Mouse (Mus musculus): Measurements from ENCODE around the gene Troap.

DNA sequence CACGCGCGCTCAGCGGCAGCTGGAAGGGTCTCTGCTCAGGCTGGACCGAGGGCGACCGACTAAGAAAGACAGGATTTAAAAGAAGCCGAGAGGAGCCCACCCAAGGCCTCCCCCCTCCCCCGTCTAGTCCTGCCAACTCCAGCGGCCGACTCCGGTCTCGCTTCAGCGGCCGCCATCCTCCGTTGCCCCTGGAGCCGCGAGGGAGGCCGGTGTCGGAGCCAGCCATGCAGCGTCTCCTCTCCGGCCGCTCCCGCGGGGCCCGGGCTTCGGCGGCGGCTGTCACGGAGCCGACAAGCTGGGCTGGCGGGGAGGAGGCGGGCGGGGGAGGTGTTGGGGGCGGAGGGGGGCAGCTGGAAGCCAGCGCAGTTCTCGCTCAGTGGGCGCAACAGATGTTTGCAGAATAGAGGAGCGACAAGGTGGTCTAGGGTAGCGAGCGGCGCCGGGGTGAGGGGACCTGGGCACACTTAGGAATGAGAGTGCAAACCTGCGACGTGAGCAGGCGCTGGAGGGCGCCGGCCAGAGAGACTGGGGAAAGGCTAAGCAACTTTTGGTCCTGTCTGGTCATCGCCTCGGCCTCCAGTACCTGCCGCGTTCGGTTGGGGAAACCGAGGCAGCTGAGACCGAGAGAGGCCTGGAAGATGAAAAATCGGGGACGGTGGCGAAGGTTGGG lies 22.6 kb downstream of the Troap start:
- TF ChIP-seq HCFC1 (IDR thresholded peaks at IDR 0.05; ENCODE audit: low read depth, low read length) (no peak), CTCF (IDR thresholded peaks at IDR 0.05 in 2 of 3, conservative IDR thresholded peaks at IDR 0.05 in 1 of 3; ENCODE audit: control insufficient read depth in 1 of 3, insufficient read depth in 1 of 3, low read depth in 2 of 3, low read length in 3 of 3, poor library complexity in 1 of 3, severe bottlenecking in 1 of 3) (no peak), POLR2A (IDR thresholded peaks at IDR 0.05; ENCODE audit: control insufficient read depth in 1 of 2, insufficient read depth in 1 of 2, low read depth in 1 of 2, low read length in 2 of 2, poor library complexity in 1 of 2) (no peak), E2F4 (IDR thresholded peaks at IDR 0.05; ENCODE audit: borderline replicate concordance, low read depth, low read length) (no peak), MEF2A (IDR thresholded peaks at IDR 0.05; ENCODE audit: extremely low read depth, insufficient replicate concordance, low read depth, low read length, poor library complexity, severe bottlenecking) (no peak), MAFK (IDR thresholded peaks at IDR 0.05; ENCODE audit: borderline replicate concordance, low read depth, low read length) (no peak), EP300 (IDR thresholded peaks at IDR 0.05; ENCODE audit: low read depth in 1 of 2, low read length in 2 of 2) (no peak), GATA1 (IDR thresholded peaks at IDR 0.05; ENCODE audit: low read depth, low read length) (no peak), TBP (IDR thresholded peaks at IDR 0.05; ENCODE audit: low read depth, low read length) (no peak), SMC3 (IDR thresholded peaks at IDR 0.05; ENCODE audit: low read depth, low read length) (no peak), TAL1 (IDR thresholded peaks at IDR 0.05; ENCODE audit: low read length) (no peak), SIN3A (IDR thresholded peaks at IDR 0.05; ENCODE audit: low read length) (no peak), JUND (IDR thresholded peaks at IDR 0.05; ENCODE audit: low read depth, low read length) (no peak), RCOR1 (IDR thresholded peaks at IDR 0.05; ENCODE audit: low read depth, low read length) (no peak)

All from MEL (cell line).